Mouse (Mus musculus): ENCODE data around the gene Lsp1.

DNA sequence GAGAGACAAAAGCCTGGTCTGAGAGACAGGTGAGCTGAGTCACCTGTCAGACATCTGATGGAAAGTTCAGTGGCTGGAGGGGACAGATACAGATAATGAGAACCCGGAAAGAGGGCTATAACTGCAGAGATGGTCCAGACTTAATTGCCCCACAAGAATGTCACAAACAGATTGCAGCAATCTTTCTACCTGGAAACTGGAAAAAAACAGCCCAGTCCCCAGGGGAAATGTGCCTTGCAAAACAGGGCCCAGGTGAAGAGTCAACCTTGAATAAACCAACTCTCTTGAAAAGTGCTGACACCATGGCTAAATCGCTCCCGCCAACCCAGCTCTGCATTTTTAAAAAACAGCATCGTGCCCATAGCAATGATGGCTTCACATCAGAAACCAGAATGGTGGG, 59.7 kb downstream of the Lsp1 start:
- no peak for TF ChIP-seq POLR2A (IDR thresholded peaks at IDR 0.05; ENCODE audit: insufficient read length, low read depth)
- no peak for TF ChIP-seq E2F4 (IDR thresholded peaks at IDR 0.05; ENCODE audit: insufficient read depth)
- TF ChIP-seq MYOG (IDR thresholded peaks at IDR 0.05; ENCODE audit: control insufficient read depth in 1 of 3, insufficient read depth in 1 of 3, insufficient read length in 2 of 3, low read depth in 2 of 3), result no peak
- no peak for TF ChIP-seq MAX (IDR thresholded peaks at IDR 0.05; ENCODE audit: low read depth)

Data from myocyte (in vitro differentiated cells).